Mouse (Mus musculus) lung, postnatal 25 days (tissue): ENCODE data around the gene Spin2e.
"Not testable (repeated sequence)": the region's sequence is repeated elsewhere in the genome, so short reads cannot be mapped to it uniquely, and the experiment has no call there.

ENCODE experiments used
- DNase-seq: peaks from one replicate; pipeline ENCODE4 v3.0.0; 2022; ENCODE audit warnings: low spot score

Spin2e gene

DNA sequence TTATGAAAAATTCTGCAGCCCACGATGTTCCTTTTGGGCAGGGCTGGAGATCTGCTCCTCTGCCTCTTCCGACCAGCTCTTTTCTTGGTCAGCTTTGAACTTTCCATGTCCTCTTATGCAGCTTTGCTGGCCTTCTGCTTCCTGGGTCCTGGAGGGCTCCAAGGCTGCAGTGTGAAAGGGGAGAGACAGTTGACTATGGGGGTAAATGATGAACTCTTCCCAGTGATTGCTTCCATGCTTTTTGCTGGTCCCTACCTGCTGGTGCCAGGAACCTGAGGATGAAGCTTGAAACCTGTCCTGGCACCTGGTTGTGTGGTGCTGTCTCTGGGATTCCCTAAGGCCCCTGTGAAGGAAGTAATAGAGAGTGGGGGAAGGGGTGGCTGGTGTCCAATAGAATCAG, at the start of gene Spin2e:
Spin2e (minus strand) TSS at position 101 of the 400 bp plus-strand sequence.
- not testable (repeated sequence) for DNase-seq

- DNase-seq: not testable (repeated sequence)
Measured at GRCm38 (mm10) chrX:31574183-31574582, 44.5 kb downstream of the Spin2e start, which contains the start of gene Gm21883. TSS of gene Gm21883 (minus strand) at chrX:31574283.
